Mouse (Mus musculus): ENCODE data around the gene Tmem100. TPM values are rescaled to one million over a fixed set of nuclear protein-coding genes. Genes with fewer than 3 reads are reported as not detected.

Tmem100 gene
- polyA plus RNA-seq, 1 experiment from 2014 or later: 27.4 TPM

DNA sequence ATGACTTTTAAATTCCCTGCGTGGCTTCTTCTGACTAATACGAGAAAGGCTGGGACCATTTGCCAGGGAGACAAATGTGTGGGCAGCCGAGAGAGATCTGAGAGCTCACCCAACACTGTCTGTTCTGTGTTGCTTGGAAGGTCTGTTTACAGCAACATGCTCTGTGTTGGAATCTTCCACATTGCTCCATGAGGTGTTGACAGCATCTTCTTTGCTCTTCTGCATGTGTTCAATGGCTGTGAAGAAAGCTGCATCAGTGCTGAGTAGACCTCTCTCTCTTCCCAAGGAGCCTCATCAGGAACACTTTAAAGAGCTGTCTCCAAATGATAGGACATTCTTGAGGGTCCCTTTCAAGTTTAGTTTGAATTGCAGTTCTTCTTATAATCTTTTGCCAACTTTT lies 32.5 kb downstream of the Tmem100 start:
- 63% methylated on average over 3 of the region's 3 CpGs for WGBS
- Histone ChIP-seq H3K4me1 (peaks cover 9% of the 10 kb centered on the region; the same call in 1 of the 2 replicates), H3K27ac (replicated peaks) (no peak overlapping the region), H3K9ac (no peak overlapping the region), H3K4me3 (replicated peaks) (no peak overlapping the region), H3K36me3 (no peaks in the 10 kb centered on the region), H3K4me2 (replicated peaks) (no peak overlapping the region), H3K9me3 (replicated peaks) (0 out of 2 replicates have a peak, but pooled peaks cover 5% of the 10 kb centered on the region), H3K27me3 (no peaks in the 10 kb centered on the region)
- ATAC-seq (ENCODE audit: insufficient number of reproducible peaks, low FRiP score, low TSS enrichment, low read depth): no peak

DNA sequence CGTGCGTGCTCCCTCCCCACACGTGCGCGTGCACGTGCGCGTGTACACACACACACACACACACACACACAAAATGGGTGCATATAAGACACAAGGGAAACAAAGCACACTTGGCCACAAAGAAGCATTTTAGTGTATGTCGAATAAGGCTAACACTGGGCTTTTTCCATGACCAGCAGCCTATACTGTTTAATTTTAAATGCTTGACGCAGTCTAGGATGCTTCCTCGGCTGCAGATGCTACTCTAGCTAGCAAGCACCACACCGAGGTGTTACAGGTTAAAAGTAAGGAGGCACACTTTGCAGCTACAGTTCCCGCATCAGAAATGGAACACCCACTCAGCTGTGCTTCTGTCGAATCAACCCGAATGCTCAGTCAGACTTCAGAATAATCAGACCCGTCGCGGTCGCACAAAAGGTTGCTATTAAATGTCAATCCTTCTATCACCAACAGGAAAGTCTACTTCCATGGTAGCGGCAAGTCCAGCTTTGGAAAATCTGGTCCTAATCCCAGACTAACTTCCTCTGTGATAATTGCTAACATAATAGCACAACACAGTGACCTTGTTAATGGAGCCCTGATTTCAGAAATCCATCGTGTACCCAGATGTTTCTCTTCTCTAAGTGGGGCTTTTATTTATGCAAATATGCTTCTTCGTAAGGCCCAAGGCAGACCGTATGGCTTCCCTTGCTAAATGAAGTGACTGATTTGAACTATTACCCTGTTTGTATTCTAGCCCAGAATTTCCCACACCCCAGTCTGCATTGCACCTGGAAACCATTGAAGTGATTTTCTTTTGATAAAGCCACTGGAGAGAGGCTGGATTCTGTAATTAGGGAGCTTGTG lies 36.5 kb downstream of the Tmem100 start:
- no peak overlapping the region for H3K27ac ChIP-seq (replicated peaks)
- no peak overlapping the region for H3K4me2 ChIP-seq (replicated peaks)
- ATAC-seq (ENCODE audit: insufficient number of reproducible peaks, low FRiP score, low TSS enrichment, low read depth): no peak
- peaks cover 10% of the 10 kb centered on the region; the same call in 1 of the 2 replicates for H3K4me1 ChIP-seq
- 51% methylated on average over 23 of the region's 23 CpGs for WGBS
- H3K4me3 ChIP-seq (replicated peaks): no peak overlapping the region
- no peaks in the 10 kb centered on the region for H3K27me3 ChIP-seq
- no peak overlapping the region for H3K9ac ChIP-seq
- H3K36me3 ChIP-seq: no peaks in the 10 kb centered on the region
- H3K9me3 ChIP-seq (replicated peaks): no peaks in the 10 kb centered on the region

- 21% methylated on average over 9 of the region's 9 CpGs for WGBS
- Histone ChIP-seq H3K4me2 (replicated peaks) (peak overlapping the region; percentile 17; the same call in 1 of the 2 replicates), H3K9me3 (replicated peaks) (no peaks in the 10 kb centered on the region), H3K36me3 (no peaks in the 10 kb centered on the region), H3K27me3 (no peaks in the 10 kb centered on the region), H3K27ac (replicated peaks) (no peak overlapping the region), H3K4me3 (replicated peaks) (no peak overlapping the region), H3K4me1 (peaks cover 14% of the 10 kb centered on the region; the same call in 1 of the 2 replicates), H3K9ac (no peak overlapping the region)
- ATAC-seq (ENCODE audit: insufficient number of reproducible peaks, low FRiP score, low TSS enrichment, low read depth): peak; percentile 80
These were observed 41.6 kb downstream of the Tmem100 start for GRCm38 (mm10) chr11:90071747-90072146.

DNA sequence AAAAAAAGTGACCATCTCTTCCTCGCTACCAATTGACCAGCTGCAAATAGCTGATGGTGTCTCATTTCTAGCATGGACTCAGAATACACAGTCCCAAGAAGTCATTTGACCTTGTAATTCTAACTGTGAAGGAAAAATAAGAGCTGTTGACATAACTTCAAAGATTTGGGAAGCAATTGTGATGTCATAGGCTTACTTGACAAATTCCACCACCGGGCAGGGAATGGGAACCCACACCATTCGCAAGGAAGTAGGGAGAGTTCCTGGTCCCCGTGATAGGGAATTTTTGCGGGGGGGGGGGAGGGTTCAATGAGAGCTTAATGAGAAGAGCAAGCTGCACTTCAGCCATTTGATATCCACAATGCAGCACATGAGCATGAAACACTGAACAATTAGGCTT lies 43.1 kb downstream of the Tmem100 start:
- WGBS: 74% methylated on average over 5 of the region's 5 CpGs
- Histone ChIP-seq H3K9ac (no peak overlapping the region), H3K36me3 (no peaks in the 10 kb centered on the region), H3K27ac (replicated peaks) (no peak overlapping the region), H3K27me3 (no peaks in the 10 kb centered on the region), H3K4me2 (replicated peaks) (no peak overlapping the region), H3K9me3 (replicated peaks) (no peaks in the 10 kb centered on the region), H3K4me1 (peaks cover 9% of the 10 kb centered on the region; the same call in 1 of the 2 replicates), H3K4me3 (replicated peaks) (no peak overlapping the region)
- ATAC-seq (ENCODE audit: insufficient number of reproducible peaks, low FRiP score, low TSS enrichment, low read depth): no peak

GRCm38 (mm10) chr11:90076666-90077065 lies 46.5 kb downstream of the Tmem100 start:
- 84% methylated on average over 3 of the region's 3 CpGs for WGBS
- ATAC-seq (ENCODE audit: insufficient number of reproducible peaks, low FRiP score, low TSS enrichment, low read depth): no peak
- no peak overlapping the region for H3K4me3 ChIP-seq (replicated peaks)
- no peak overlapping the region for H3K9ac ChIP-seq
- no peaks in the 10 kb centered on the region for H3K27me3 ChIP-seq
- peaks cover 8% of the 10 kb centered on the region; the same call in 1 of the 2 replicates for H3K4me1 ChIP-seq
- H3K4me2 ChIP-seq (replicated peaks): no peak overlapping the region
- H3K36me3 ChIP-seq: no peaks in the 10 kb centered on the region
- no peak overlapping the region for H3K27ac ChIP-seq (replicated peaks)
- H3K9me3 ChIP-seq (replicated peaks): no peaks in the 10 kb centered on the region

DNA sequence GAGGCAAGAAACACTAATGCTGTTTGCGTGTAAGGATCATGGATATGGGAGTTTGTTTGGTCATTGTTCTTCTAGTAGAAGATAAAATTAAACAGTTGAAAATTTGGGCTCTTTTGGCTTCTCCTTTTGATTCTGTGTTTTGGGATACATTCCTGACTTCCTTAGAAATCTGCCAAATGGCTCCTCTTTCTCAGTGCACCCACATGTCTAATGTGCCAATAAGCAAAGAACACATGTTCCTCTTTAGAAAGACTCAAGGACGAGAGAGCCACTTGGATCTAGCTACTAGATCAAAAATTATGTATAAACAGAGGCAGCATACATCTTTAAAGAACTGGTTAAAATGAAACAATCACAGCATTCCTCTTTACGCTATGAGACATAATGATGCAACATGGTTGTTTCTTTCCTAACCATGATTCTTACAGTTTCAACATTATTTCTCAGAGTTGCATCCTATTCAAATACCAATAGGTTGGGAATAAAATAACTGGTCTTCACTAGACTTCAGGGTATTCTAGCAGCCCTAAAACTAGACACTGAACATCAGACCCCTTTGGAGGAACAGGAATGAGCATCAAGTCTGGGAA lies 50.6 kb downstream of the Tmem100 start:
- H3K9ac ChIP-seq: no peak overlapping the region
- H3K4me2 ChIP-seq (replicated peaks): no peak overlapping the region
- WGBS: 62% methylated on average over 3 of the region's 3 CpGs
- H3K9me3 ChIP-seq (replicated peaks): no peaks in the 10 kb centered on the region
- H3K27ac ChIP-seq (replicated peaks): no peak overlapping the region
- no peaks in the 10 kb centered on the region for H3K27me3 ChIP-seq
- no peaks in the 10 kb centered on the region for H3K36me3 ChIP-seq
- no peak overlapping the region for H3K4me3 ChIP-seq (replicated peaks)
- H3K4me1 ChIP-seq: 0 out of 2 replicates have a peak, but pooled peaks cover 11% of the 10 kb centered on the region
- ATAC-seq (ENCODE audit: insufficient number of reproducible peaks, low FRiP score, low TSS enrichment, low read depth): no peak

- Histone ChIP-seq H3K36me3 (no peaks in the 10 kb centered on the region), H3K9me3 (replicated peaks) (no peaks in the 10 kb centered on the region), H3K4me2 (replicated peaks) (no peak overlapping the region), H3K4me3 (replicated peaks) (no peak overlapping the region), H3K27ac (replicated peaks) (no peak overlapping the region), H3K9ac (no peak overlapping the region), H3K4me1 (0 out of 2 replicates have a peak, but pooled peaks cover 11% of the 10 kb centered on the region), H3K27me3 (no peaks in the 10 kb centered on the region)
- ATAC-seq (ENCODE audit: insufficient number of reproducible peaks, low FRiP score, low TSS enrichment, low read depth): no peak
- 56% methylated on average over 10 of the region's 10 CpGs for WGBS
These were observed 51.9 kb downstream of the Tmem100 start for GRCm38 (mm10) chr11:90081820-90082596.

DNA sequence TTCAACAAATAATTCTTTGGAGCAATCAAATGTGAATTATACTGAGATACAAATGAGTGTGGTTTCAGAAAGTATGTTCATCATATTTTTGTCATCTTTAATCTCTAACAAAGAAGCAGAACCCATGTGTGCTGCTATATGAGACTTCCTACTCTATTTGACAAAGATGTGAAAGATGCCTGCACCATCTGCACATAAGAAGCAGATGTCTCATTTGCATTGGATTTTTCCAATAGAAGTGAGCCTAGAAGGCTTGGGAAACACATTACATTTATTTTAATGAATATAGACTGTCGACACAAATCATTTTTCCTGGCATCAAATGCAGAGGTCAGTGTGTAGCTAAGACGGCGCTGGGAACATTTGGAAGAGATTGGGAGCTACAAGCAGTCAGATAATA lies 52.9 kb downstream of the Tmem100 start:
- Histone ChIP-seq H3K9me3 (replicated peaks) (no peaks in the 10 kb centered on the region), H3K9ac (no peak overlapping the region), H3K27ac (replicated peaks) (no peak overlapping the region), H3K4me2 (replicated peaks) (no peak overlapping the region), H3K27me3 (no peaks in the 10 kb centered on the region), H3K36me3 (no peaks in the 10 kb centered on the region), H3K4me3 (replicated peaks) (no peak overlapping the region), H3K4me1 (0 out of 2 replicates have a peak, but pooled peaks cover 11% of the 10 kb centered on the region)
- 42% methylated on average over 3 of the region's 3 CpGs for WGBS
- no peak for ATAC-seq (ENCODE audit: insufficient number of reproducible peaks, low FRiP score, low TSS enrichment, low read depth)

- WGBS: 71% methylated on average over 5 of the region's 5 CpGs
These were observed 54.0 kb downstream of the Tmem100 start for GRCm38 (mm10) chr11:90084166-90084565.

More at GRCm38 (mm10) chr11:90084166-90084565, 54.0 kb downstream of the Tmem100 start:
- no peaks in the 10 kb centered on the region for H3K27me3 ChIP-seq
- no peak for ATAC-seq (ENCODE audit: insufficient number of reproducible peaks, low FRiP score, low TSS enrichment, low read depth)
- H3K36me3 ChIP-seq: no peaks in the 10 kb centered on the region
- H3K4me2 ChIP-seq (replicated peaks): no peak overlapping the region
- no peak overlapping the region for H3K9ac ChIP-seq
- H3K27ac ChIP-seq (replicated peaks): no peak overlapping the region
- 0 out of 2 replicates have a peak, but pooled peaks cover 11% of the 10 kb centered on the region for H3K4me1 ChIP-seq
- no peaks in the 10 kb centered on the region for H3K9me3 ChIP-seq (replicated peaks)
- H3K4me3 ChIP-seq (replicated peaks): no peak overlapping the region

Data from embryonic facial prominence, embryonic 15.5 days (tissue).